Mouse (Mus musculus): Measurements from ENCODE around the gene Fam19a1.
"Not testable (repeated sequence)": the region's sequence is repeated elsewhere in the genome, so short reads cannot be mapped to it uniquely, and the experiment has no call there.

The Fam19a1 gene

DNA sequence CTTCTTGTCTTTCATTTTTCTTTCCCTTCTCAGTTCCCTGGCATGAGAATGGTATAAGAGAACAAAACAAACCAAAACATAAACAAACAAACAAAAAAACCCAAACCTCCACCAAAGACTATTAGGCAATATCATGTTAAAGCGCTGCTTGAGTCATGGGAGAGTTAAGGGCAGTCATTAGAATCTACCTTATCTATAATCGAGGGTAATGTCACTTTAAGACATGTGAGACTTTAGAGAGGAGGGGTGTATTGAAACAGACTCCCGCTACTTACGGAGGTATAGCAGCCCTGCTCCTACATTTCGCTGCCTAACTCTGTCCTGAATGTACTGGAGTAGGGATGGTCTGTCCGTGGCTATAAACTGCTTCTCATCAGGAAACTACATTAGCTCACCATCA is at the start of gene Fam19a1:
Gene Fam19a1, plus strand, starts transcription at position 301 of the 400 bp plus-strand sequence.
- no peak for DNase-seq

GRCm38 (mm10) chr6:96071080-96071479 is 41.9 kb upstream of the Fam19a1 start:
- DNase-seq: no peak

DNA sequence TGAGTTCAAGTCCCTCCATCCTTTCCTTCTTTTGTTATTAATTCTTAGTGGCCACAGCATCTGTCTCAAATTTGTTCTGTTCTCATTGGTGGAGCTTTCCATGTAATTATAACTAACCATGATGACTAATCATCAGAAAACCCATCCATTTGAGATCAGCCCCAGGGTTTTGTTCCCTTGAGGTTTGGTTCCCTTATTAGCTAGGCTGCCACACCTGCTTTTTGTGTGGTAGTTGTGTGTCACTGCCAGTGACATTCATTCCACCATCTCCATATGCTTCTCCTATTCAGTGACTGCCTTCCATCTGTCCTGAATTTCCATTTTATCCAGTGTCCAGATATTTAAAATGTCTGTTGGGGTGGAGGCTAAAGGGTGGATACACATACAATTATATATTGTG is 41.4 kb upstream of the Fam19a1 start:
- DNase-seq: no peak

- DNase-seq: no peak
These were observed 23.0 kb upstream of the Fam19a1 start for GRCm38 (mm10) chr6:96089961-96090360.

DNA sequence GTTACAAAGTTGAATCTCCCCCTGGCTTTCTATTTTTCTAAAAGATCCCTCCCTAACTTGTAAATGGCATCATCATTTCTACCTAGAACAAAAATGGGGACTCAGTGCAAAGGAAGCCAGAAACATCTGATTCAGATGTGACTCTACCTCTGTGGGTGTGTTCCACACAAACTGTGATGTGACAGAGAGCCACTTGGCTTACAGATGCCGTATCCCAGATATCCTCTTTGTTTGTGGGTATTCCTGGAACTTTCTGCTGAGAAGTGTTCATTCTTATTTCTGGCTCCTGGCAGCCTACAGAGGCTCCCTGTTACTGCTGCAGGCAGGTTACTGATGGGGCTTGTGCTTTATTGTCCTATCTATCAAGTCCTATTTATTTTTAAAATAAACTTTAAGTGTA is 19.2 kb upstream of the Fam19a1 start:
- no peak for DNase-seq

- DNase-seq: no peak
These were observed 14.7 kb upstream of the Fam19a1 start for GRCm38 (mm10) chr6:96098225-96098624.

- no peak for DNase-seq
These were observed 1.3 kb upstream of the Fam19a1 start for GRCm38 (mm10) chr6:96111656-96112055.

- DNase-seq: no peak
These were observed 1.2 kb downstream of the Fam19a1 start for GRCm38 (mm10) chr6:96114151-96114550.

- no peak for DNase-seq
These were observed 3.2 kb downstream of the Fam19a1 start for GRCm38 (mm10) chr6:96116148-96116533.

DNA sequence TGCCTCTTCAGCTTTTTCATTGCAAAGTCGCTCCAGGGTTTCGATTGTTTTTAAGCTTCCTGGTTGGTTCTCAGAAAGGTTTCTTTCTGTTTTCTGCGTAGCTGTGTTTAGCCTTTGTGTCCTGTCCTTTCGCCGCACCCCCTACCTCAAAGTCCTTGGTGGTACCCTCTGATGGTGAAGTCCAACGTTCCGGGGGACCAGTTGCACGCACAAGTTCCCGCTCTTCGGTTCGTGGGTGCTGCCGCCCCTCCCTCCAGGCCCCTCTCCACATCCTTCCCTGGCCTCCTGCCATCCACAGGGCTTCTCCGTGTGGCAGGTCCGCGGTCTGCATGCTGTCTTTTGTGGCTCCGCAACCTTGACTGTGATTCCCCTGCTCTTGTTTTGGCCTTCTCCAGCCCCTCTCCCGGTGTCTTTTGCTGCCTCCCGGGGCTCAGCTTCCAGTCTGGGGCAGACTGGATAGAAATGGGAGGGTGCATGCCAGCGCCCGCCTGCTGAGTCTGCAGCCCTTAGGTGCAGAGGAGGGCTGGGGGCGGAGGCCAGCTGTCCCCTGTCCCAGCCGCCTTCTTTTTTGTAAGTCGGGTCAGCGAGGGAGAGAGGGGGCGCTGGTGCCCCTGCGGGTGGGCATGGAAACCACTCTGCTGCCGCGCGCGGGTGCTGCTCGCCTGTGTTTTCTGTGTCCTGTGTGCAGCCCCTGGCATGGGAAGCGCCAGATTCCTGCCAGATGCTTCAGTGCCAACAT is 3.7 kb downstream of the Fam19a1 start:
- DNase-seq: peak in 1 of 2 experiments; percentile 1

DNA sequence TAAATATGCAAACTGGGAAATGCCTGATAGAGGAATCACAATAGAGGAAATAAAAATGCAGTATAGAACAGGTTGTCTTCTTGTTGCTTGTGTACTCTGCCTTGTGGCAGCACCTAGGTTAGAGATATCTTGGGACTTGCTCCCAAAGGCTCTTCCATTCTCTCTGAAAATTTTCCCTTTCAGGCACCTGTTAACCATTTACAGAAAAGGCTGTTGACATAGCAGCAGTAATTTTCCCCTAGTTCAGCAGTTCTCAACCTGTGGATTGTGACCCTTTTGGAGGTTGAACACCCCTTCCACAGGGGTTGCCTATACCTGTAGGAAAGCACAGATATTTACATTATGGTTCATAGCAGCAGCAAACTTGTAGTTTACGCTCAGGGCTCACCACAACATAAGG is 30.4 kb downstream of the Fam19a1 start:
- no peak for DNase-seq

- DNase-seq: no peak
These were observed 52.4 kb downstream of the Fam19a1 start for GRCm38 (mm10) chr6:96165403-96165802.

- DNase-seq: no peak
These were observed 52.9 kb downstream of the Fam19a1 start, which contains the start of gene 1700123L14Rik for GRCm38 (mm10) chr6:96165818-96166379. 1700123L14Rik (minus strand) TSS chr6:96166243.

DNA sequence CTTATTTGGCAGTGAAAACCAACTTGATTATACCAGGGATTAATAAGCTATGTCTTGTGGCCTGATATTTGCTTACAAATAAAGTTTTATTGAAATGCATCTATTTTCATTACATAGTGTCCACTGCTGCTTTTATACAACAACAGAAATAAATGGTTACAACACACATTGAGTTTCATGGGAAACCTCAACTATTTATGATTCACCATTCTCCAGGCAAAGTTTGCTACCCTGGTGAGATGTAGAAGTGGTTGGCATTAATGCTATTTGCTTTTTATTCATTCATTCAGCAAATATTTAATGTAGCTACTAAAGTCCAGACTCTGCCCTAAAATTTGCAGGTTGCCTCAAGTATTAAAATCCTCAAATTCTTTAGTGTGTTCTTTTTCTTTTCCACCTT is 54.1 kb downstream of the Fam19a1 start:
- DNase-seq: no peak

- no peak for DNase-seq
These were observed 60.7 kb downstream of the Fam19a1 start for GRCm38 (mm10) chr6:96173681-96174080.

DNA sequence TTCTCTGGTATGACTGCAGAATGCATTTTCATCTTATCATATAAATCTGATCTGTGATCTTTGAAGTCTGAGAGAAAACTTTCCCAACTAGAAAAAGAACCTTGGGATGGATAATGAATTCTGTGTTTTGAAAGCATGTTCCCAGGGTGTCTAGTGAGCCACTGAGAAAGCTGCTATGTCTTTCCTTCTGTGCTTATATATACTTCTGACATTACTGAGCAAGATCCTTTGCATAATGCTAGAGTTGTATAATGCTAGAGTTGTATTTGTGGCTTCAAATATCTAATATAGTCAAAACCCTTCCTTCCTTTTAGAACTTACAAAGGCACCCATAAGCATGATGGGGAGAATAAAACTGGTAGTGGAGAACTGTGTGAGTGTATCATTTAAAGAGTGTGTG is 65.6 kb downstream of the Fam19a1 start:
- no peak for DNase-seq

DNA sequence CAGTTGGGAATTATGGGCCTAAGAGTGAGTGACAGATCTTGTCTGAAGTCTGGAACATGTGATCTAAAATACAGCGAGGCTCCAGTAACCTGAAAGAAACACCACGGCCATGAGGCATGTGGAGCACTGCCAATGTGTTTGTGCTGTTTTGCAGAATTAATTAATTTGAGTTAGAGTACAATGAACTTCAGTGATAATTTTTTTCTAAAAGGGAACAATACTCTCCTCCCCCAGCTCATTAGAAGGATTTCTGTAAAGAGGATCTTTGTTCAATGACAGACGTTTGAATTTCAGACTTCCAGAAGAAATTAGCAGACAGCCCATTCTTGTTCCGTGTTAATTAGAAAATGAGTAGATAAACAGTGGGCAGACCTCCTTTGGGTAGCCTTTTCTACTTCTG is 70.4 kb downstream of the Fam19a1 start:
- no peak for DNase-seq

- DNase-seq: no peak
These were observed 73.6 kb downstream of the Fam19a1 start for GRCm38 (mm10) chr6:96186517-96186916.

GRCm38 (mm10) chr6:96198991-96199390 is 86.0 kb downstream of the Fam19a1 start:
- not testable (repeated sequence) for DNase-seq

GRCm38 (mm10) chr6:96205395-96205794 is 92.4 kb downstream of the Fam19a1 start:
- DNase-seq: no peak

DNA sequence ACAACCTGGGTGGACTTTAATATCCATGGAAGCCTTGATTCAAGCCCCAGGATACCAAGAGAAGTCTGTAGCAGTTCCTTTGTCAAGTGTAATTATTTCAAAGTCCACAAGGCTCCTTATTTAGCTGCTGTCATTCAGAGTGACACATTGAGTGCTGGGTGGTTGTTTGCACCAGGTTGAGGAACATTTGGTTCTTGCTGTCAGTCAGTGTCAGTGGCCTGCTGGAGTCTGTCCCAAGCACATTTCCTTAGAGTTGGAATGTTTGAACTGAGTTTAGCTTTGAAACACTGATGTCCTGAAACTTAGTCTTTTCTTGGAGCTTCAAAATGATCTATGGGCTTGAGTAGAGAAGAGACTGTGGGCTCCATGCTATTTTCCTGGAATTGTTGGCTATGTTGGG is 121.9 kb downstream of the Fam19a1 start:
- DNase-seq: no peak

- DNase-seq: no peak
These were observed 131.4 kb downstream of the Fam19a1 start for GRCm38 (mm10) chr6:96244320-96244719.

DNA sequence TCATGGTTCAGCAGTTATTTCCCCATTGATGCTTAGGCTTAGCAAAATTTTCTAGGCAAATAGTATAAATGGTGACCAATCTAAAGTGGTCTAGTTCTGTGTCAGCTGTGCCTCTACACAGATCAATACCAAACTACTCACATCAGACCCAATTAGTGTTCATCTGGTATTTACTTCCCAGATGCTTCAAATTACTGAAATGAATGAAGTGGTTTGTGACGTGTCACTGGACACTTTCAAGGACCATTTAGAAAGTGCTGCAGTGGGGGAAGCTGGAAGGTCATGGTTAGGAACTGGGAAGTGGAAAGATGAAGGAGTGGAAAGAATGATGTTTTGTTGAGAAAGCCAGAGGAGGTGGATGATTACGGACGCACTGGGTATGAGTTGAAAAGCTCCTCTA is 139.0 kb downstream of the Fam19a1 start:
- no peak for DNase-seq

- DNase-seq: no peak
These were observed 141.9 kb downstream of the Fam19a1 start for GRCm38 (mm10) chr6:96254815-96255214.

DNA sequence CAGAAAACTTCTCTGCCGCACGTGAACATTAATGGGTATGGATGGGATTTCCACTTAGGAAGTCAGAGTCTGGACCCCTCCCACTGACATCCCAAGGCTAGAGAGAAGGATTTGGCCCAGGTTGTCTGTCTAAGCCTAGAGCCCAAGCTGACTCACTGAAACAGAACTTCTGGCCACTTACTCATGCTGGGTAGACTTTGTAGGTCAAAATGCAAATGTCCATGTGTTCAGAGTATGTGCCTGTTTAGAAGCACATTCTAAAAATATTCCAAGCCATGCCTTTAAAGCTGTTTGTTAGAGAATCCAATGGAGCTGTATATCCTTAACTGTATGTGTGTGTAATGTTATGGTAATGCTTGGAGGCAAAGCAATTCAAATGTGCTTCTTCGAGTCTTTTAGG is 145.7 kb downstream of the Fam19a1 start:
- DNase-seq: no peak

All from spleen, adult 18-20 months (tissue).